Mouse (Mus musculus): ENCODE results near the gene Fam155a. TPM values are rescaled to one million over a fixed set of nuclear protein-coding genes. Genes with fewer than 3 reads are reported as not detected.

The Fam155a gene
- polyA plus RNA-seq, 1 experiment from 2014 or later: 2.8 TPM

- no peak overlapping the region for H3K4me3 ChIP-seq
- 94% methylated on average over 31 of the region's 31 CpGs for WGBS
- H3K27me3 ChIP-seq (ENCODE audit: insufficient read depth, poor library complexity, severe bottlenecking): no peaks in the 10 kb centered on the region
- H3K27ac ChIP-seq: no peak overlapping the region
- no peaks in the 10 kb centered on the region for H3K36me3 ChIP-seq
- no peaks in the 10 kb centered on the region for H3K9me3 ChIP-seq
- H3K4me1 ChIP-seq (replicated peaks): peaks cover 6% of the 10 kb centered on the region; the same call in 1 of the 2 replicates
- DNase-seq (ENCODE audit: low spot score): no peak
Measured at GRCm38 (mm10) chr8:9207505-9208051, 563.4 kb downstream of the Fam155a start.

- H3K27ac ChIP-seq: no peak overlapping the region
- WGBS: 68% methylated on average over 10 of the region's 10 CpGs
- DNase-seq (ENCODE audit: low spot score): no peak
- H3K36me3 ChIP-seq: no peaks in the 10 kb centered on the region
- H3K9me3 ChIP-seq: no peaks in the 10 kb centered on the region
- no peaks in the 10 kb centered on the region for H3K27me3 ChIP-seq (ENCODE audit: insufficient read depth, poor library complexity, severe bottlenecking)
- no peak overlapping the region for H3K4me3 ChIP-seq
- peaks cover 6% of the 10 kb centered on the region; the same call in 1 of the 2 replicates for H3K4me1 ChIP-seq (replicated peaks)
Measured at GRCm38 (mm10) chr8:9204345-9205067, 566.5 kb downstream of the Fam155a start.

DNA sequence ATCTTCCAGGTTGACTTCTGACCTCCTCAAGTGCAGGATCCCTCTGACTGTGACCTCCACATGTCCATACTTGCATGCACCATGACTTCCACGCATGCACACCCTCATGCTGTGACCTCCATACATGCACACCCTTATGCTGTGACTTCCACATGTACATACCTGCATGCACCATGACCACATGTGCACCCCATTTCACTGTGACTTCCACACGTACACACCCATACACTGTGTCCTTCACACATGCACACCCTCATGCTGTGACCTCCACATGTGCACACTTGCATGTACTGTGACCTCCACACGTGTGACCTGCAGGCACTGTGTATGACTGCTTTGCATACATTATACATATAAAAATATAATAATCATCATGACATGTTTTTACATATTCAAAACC, 570.9 kb downstream of the Fam155a start:
- DNase-seq (ENCODE audit: low spot score): no peak
- Histone ChIP-seq H3K36me3 (no peaks in the 10 kb centered on the region), H3K4me1 (replicated peaks) (peaks cover 6% of the 10 kb centered on the region; the same call in 1 of the 2 replicates), H3K27ac (no peak overlapping the region), H3K4me3 (no peak overlapping the region), H3K9me3 (no peaks in the 10 kb centered on the region), H3K27me3 (ENCODE audit: insufficient read depth, poor library complexity, severe bottlenecking) (no peaks in the 10 kb centered on the region)
- 89% methylated on average over 3 of the region's 3 CpGs for WGBS

DNA sequence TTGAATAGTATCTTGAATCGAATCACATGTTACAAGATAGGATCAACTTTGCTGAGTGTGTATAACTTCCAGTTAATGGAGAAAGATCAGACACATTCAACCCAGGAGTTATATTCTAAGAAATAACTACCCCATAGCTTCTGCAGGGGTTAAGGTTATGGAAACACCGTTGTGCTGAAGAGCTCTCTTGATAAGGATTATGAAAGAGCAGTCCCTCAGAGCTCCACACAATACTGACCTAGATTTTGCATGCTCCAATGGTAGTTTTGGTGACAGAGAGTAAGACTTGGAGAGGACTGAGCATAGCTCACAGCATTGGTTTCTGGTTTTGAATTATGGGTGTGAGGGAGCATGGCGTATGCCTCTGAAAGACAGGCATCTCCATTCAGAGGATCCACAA, 579.3 kb downstream of the Fam155a start:
- DNase-seq (ENCODE audit: low spot score): no peak
- Histone ChIP-seq H3K4me1 (replicated peaks) (no peaks in the 10 kb centered on the region), H3K27me3 (ENCODE audit: insufficient read depth, poor library complexity, severe bottlenecking) (no peaks in the 10 kb centered on the region), H3K4me3 (no peak overlapping the region), H3K9me3 (no peaks in the 10 kb centered on the region), H3K36me3 (no peaks in the 10 kb centered on the region), H3K27ac (no peak overlapping the region)
- 88% methylated on average over 3 of the region's 3 CpGs for WGBS

- no peak for DNase-seq (ENCODE audit: low spot score)
- Histone ChIP-seq H3K27me3 (ENCODE audit: insufficient read depth, poor library complexity, severe bottlenecking) (no peaks in the 10 kb centered on the region), H3K27ac (no peak overlapping the region), H3K4me3 (no peak overlapping the region), H3K9me3 (no peaks in the 10 kb centered on the region), H3K4me1 (replicated peaks) (no peaks in the 10 kb centered on the region), H3K36me3 (no peaks in the 10 kb centered on the region)
- 52% methylated on average over 4 of the region's 4 CpGs for WGBS
Measured at GRCm38 (mm10) chr8:9188616-9189015, 582.3 kb downstream of the Fam155a start.

GRCm38 (mm10) chr8:9185200-9185599, 585.8 kb downstream of the Fam155a start:
- Histone ChIP-seq H3K27me3 (ENCODE audit: insufficient read depth, poor library complexity, severe bottlenecking) (no peaks in the 10 kb centered on the region), H3K4me1 (replicated peaks) (no peaks in the 10 kb centered on the region), H3K4me3 (no peak overlapping the region), H3K27ac (no peak overlapping the region), H3K36me3 (no peaks in the 10 kb centered on the region), H3K9me3 (no peaks in the 10 kb centered on the region)
- DNase-seq (ENCODE audit: low spot score): no peak
- WGBS: 67% methylated on average over 2 of the region's 2 CpGs

GRCm38 (mm10) chr8:9182461-9182860, 588.5 kb downstream of the Fam155a start:
- no peaks in the 10 kb centered on the region; the same call in 1 of the 2 replicates for H3K27me3 ChIP-seq (ENCODE audit: insufficient read depth, poor library complexity, severe bottlenecking)
- H3K4me3 ChIP-seq: no peak overlapping the region
- DNase-seq (ENCODE audit: low spot score): no peak
- 88% methylated on average over 7 of the region's 7 CpGs for WGBS
- H3K9me3 ChIP-seq: no peaks in the 10 kb centered on the region
- no peaks in the 10 kb centered on the region for H3K36me3 ChIP-seq
- no peaks in the 10 kb centered on the region for H3K4me1 ChIP-seq (replicated peaks)
- H3K27ac ChIP-seq: no peak overlapping the region

DNA sequence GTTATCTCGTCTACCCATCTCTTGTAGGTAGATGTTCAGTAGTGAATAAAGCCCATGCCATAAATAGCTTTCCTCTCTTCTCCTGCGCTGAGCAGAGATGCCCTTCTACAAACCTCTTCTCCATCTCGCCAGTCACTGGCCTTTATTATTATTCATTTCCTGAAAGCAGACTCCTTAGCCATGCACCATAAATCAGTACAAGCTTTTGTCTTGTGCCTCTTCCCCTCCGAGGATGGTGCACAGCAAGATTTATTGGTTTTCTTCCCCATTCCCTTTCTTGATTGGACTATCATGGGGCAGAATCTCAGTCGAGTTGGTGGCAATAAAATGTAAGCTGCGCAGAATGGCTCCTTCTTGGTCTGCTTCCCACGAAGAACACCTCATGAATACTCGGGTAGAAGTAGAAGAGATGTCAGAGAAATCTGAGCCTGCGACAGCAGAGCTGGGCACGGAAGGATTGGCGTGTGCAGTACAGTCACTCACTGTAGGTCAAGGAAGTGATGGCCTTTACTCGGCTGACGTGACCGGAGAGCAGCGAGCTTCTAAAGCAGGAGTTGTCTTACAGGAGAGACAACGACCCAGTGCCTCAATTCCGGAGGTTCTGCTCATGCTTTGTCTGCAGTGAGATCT, 590.2 kb downstream of the Fam155a start:
- WGBS: 87% methylated on average over 17 of the region's 17 CpGs

GRCm38 (mm10) chr8:9176974-9177373, 594.0 kb downstream of the Fam155a start:
- Histone ChIP-seq H3K9me3 (no peaks in the 10 kb centered on the region), H3K4me1 (replicated peaks) (0 out of 2 replicates have a peak, but pooled peaks cover 15% of the 10 kb centered on the region), H3K27me3 (ENCODE audit: insufficient read depth, poor library complexity, severe bottlenecking) (peaks cover 7% of the 10 kb centered on the region; the same call in 1 of the 2 replicates), H3K27ac (0 out of 2 replicates have a peak overlapping the region, but pooled peaks have one; percentile 46), H3K36me3 (no peaks in the 10 kb centered on the region), H3K4me3 (no peak overlapping the region)
- DNase-seq (ENCODE audit: low spot score): no peak
- WGBS: 50% methylated on average over 7 of the region's 7 CpGs

More for the DNA sequence above, 590.2 kb downstream of the Fam155a start:
- Histone ChIP-seq H3K9me3 (no peaks in the 10 kb centered on the region), H3K4me1 (replicated peaks) (0 out of 2 replicates have a peak, but pooled peaks cover 9% of the 10 kb centered on the region), H3K27me3 (ENCODE audit: insufficient read depth, poor library complexity, severe bottlenecking) (peaks cover 7% of the 10 kb centered on the region; the same call in 1 of the 2 replicates), H3K4me3 (no peak overlapping the region), H3K36me3 (no peaks in the 10 kb centered on the region), H3K27ac (no peak overlapping the region)
- no peak for DNase-seq (ENCODE audit: low spot score)

- Histone ChIP-seq H3K4me1 (replicated peaks) (peaks cover 18% of the 10 kb centered on the region), H3K27ac (no peak overlapping the region), H3K36me3 (no peaks in the 10 kb centered on the region), H3K9me3 (no peaks in the 10 kb centered on the region), H3K4me3 (no peak overlapping the region), H3K27me3 (ENCODE audit: insufficient read depth, poor library complexity, severe bottlenecking) (peaks cover 7% of the 10 kb centered on the region; the same call in 1 of the 2 replicates)
- 40% methylated on average over 9 of the region's 9 CpGs for WGBS
- peak; percentile 68 for DNase-seq (ENCODE audit: low spot score)
Measured at GRCm38 (mm10) chr8:9174865-9175565, 595.9 kb downstream of the Fam155a start.

DNA sequence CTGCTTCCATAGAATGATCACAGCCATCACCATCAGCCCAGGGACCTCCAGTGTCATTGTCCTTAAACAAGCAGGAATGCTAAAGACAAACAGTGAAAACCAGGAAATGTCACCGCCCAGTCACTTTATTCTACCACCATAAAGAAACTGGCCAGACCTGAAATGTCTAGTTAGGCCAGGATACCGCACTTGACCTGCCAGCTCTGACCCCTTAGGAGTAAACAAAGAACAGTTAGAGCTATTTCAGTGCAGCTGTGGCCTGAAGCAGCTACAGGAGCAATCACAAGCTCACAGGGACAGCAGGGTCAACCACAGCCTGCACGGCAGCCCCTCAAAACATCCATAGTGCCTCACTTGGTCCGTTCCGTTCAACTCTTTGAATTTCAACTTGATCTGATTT, 599.1 kb downstream of the Fam155a start:
- Histone ChIP-seq H3K36me3 (no peaks in the 10 kb centered on the region), H3K9me3 (no peaks in the 10 kb centered on the region), H3K4me3 (no peak overlapping the region), H3K4me1 (replicated peaks) (peaks cover 15% of the 10 kb centered on the region), H3K27ac (peak overlapping the region; percentile 56; the same call in 1 of the 2 replicates), H3K27me3 (ENCODE audit: insufficient read depth, poor library complexity, severe bottlenecking) (peaks cover 7% of the 10 kb centered on the region; the same call in 1 of the 2 replicates)
- WGBS: 73% methylated on average over 5 of the region's 5 CpGs
- DNase-seq (ENCODE audit: low spot score): no peak

- H3K27me3 ChIP-seq (ENCODE audit: insufficient read depth, poor library complexity, severe bottlenecking): no peaks in the 10 kb centered on the region
- H3K4me1 ChIP-seq (replicated peaks): peaks cover 4% of the 10 kb centered on the region
- no peaks in the 10 kb centered on the region for H3K36me3 ChIP-seq
- WGBS: 84% methylated on average over 10 of the region's 10 CpGs
- H3K27ac ChIP-seq: no peak overlapping the region
- no peaks in the 10 kb centered on the region for H3K9me3 ChIP-seq
- DNase-seq (ENCODE audit: low spot score): no peak
- H3K4me3 ChIP-seq: no peak overlapping the region
Measured at GRCm38 (mm10) chr8:9167995-9168394, 603.0 kb downstream of the Fam155a start.
